Mouse (Mus musculus): Measurements from ENCODE around the gene Tpmt. TPM values are rescaled to one million over a fixed set of nuclear protein-coding genes. Genes with fewer than 3 reads are reported as not detected.

Tpmt gene
- 10 to 100 TPM in 1 of 2 experiments, 1 to 10 TPM in 1; 8.4 to 12.4 TPM for total RNA-seq (2021)
- long read RNA-seq, experiment 1, partial matches to known transcripts, result 1 of 15 reads
- long read RNA-seq, experiment 1, other reads (novel, unspliced or antisense), result 11 of 15 reads
- long read RNA-seq, experiment 2, partial matches to known transcripts, result 2 of 13 reads
- long read RNA-seq, experiment 2, other reads (novel, unspliced or antisense), result 10 of 13 reads

DNA sequence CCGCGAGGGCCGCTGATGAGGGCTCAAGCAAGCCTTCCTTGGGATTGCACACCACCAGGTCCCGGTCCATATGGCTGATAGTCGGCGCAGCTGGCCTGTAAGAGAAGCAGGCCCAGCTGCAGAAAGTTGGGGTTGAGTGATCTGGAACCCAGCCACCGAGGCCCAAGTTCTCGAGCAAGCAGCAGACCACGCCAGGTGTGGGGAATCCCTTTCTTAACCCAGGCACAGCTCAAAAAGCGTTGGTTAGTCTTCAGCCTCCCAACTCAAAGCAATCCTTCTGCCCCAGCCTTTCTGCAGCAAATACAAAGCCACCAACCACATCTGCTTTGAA, at the start of gene Tpmt:
Gene Tpmt (minus strand): TSS at position 121 of the 331 bp plus-strand sequence.
- no peak for DNase-seq (ENCODE audit: low spot score in 2 of 2)

DNA sequence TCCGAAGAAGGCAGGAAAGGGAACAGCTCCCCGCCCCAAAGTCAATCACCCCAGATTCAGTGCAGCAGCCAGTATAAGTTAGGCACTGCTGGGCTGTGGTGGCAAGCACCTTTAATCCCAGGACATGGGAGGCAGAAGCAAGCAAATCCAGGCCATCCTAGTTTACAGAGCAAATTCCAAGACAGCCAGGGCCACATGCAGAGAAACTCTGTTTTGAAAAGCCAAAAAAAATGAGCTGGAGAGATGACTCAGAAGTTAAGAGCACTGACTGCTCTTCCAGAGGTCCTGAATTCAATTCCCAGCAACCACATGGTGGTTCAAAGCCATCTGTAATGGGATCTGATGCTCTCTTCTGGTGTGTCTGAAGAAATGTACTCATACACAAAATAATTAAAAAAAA, 49.3 kb upstream of the Tpmt start:
- DNase-seq (ENCODE audit: low spot score in 2 of 2), result no peak

DNA sequence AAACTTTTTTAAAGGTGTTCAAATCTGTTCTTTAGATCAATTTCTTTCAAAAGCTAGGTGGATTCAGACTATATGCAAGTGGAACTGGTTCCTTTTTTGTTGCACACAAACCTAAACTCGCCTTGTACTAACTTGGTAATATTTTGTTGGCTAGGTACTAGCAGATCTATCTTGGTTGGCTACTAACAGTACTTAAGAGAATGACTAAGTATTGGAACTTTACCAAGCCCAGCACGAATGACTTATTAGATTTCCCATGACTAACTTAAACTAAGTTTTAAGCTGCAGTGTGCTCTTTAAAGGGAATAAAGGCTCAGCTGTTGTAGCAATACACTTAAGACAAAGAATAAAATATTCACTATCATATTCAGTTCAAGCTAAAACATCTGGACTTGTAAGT, 44.7 kb upstream of the Tpmt start:
- DNase-seq (ENCODE audit: low spot score in 2 of 2), result no peak

DNA sequence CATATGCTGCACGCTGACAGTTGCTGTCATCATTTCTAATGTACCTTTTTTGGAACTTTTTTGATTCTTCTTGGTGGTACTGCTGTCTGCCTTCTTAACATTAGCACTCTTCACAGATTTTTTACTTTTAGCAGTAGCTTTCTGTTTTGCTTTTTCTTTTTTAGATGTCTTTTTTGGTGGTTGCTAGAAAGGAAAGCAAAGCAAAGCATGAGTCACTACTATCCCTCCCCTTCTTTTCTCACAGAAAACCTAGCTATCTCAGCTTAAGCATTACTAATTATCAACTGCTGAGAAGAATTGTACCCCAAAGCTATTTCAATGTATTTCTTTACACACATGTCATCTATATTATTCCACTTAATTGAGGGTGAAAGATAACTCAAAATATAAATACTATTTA, 43.9 kb upstream of the Tpmt start:
- DNase-seq (ENCODE audit: low spot score in 2 of 2), result no peak

DNA sequence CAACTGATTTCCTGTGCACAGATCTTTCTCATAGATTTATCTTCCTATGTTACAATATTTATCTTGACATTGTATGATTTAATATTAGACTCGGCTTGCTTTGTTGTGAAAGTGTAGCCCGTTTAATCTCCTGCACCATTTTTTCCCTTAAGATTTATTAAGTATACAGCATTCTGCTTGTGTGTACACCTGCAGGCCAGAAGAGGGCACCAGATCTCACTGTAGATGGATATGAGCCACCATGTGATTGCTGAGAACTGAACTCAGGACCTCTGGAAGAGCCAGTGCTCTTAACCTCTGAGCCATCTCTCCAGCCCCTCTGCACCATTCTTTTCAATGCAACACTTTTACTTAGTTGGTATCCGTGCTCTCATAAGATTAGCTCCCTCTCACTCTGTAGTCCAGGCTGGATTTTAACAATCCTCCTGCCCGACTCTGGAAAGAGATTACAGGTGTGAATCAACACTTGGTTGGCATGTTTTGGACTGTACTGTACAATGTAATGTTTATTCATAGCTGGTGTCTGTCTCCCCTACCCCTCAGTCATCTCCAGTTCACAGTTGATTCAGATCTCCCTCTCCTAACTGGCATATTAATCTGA, 36.5 kb upstream of the Tpmt start:
- DNase-seq (ENCODE audit: low spot score in 2 of 2), result no peak

DNA sequence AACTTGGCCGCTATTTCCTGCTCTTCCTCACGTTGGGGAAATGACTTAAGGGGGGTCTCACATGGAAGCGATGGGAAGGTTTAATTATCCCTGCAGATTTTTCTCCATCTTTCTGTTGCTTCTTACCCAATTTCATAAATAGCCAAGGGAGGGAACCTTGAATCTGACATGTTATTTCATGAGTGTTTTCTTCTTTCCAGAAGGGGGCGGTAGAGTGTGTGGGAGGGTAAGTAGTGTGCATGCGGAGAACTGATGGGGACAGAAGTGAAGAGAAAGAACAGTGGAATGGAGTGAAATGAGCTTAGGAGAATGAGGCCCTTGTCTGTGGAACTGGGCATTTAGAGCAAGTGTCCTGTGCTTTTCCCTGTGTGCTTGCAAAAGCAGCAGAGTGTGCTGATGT, 34.3 kb upstream of the Tpmt start:
- DNase-seq (ENCODE audit: low spot score in 2 of 2), result no peak

DNA sequence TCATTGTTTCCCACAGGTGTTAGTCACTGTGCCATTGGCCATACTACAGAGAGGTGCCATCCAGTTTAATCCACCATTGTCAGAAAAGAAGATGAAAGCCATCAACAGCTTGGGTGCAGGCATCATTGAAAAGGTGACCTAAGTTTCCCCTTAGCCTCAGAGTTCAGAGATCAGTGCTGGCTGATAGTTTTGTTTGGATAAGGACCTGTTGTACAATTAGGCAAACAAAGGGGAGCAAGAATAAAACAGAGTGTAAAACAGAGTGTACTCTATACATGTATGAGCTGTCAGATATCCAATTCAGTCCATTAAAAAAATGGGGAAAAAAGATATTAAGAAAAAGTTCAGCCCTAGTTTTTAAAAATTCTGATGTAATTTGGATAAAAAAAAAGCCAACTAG, 32.8 kb upstream of the Tpmt start:
- DNase-seq (ENCODE audit: low spot score in 2 of 2), result no peak

DNA sequence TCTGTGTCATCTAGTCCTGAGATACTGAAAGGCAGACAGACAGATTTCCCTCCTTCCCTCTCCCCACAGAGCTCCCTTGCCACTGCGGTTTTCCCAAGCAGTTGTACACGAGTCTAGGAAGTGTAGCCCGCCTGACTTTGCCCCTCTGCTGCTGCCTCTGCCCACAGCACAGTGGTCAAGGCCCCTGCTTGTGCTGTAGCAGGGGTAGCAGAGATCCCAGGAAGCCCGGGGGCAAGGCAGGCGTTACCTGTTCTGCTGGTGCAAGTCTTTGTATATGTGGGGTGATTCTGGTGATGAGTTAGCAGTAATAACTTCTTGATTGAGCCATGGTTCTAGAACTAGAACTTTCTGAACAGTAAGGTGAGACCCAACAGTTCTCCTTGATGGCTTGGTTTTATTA, 31.6 kb upstream of the Tpmt start:
- DNase-seq (ENCODE audit: low spot score in 2 of 2), result no peak

DNA sequence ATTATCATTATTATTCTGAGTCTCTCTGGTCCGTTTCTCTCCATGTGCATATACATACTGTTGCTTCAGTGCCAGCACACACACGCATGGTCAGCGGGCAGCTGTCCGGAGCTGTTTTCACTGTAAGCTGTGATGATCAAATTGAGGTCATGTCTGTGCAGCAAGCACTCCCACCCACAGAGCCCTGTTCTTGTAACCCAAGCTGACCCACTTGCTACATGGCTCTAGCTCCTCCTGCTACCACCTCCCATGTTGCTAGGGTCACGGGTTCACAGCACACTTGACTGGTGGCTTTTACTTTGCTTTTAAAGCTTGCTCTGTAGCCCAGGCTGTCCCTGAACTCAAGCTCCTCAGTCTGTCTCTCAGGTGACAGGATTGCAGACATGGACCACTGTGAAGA, 27.9 kb upstream of the Tpmt start:
- no peak for DNase-seq (ENCODE audit: low spot score in 2 of 2)

DNA sequence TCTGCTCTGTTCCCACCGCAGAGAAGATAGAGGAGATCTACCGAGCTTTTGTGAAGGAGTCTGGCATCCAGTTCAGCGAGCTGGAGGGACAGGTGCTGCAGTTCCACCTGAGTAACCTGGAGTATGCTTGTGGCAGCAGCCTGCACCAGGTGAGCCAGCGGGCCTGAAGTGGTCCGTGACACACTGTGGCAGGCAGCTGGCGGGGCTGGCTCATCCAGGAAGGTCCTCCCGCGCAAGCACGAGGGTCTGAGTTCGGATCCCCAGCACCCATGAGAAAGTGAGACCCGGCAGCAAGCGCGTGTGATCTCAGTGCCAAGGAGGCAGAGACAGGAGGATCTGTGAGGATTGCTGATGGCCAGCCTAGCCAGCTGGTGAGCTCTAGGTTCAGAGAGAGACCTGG, 27.3 kb upstream of the Tpmt start:
- DNase-seq (ENCODE audit: low spot score in 2 of 2), result no peak

DNA sequence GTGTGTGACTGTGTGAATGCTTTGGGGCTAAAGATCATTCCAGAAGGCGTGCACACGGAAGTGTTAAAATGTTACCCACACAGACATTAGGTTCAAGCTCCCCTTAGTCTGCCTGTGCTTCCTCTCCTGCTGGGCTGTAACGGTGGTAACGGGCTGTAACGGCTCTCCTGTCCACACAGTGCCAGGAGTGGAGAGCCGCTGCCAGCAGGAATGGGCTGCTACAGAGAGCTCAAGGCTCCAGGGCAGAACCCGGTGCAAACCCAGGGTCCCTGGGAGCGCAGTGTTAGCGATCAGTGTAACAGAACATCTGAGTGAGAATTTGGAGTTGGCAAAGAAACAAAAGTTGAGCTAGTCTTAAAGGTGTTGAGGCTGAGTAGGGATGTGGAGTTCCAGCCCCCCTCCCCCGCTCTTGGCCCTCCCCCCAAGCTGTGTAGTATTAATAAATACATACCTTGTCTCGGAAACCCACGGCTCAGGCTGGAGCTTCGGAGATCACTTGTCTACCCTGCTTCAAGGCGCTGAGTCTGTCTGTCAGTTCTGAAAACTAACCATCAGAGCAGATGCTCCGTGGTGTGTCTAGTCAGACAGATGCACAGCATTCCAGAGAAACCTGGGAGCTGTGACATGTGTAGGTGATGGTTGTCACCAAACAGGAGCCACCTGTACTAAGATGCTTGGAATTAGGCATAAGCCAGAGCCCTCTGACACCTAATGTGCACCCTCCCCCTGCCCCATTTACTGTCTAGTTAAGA, 26.0 kb upstream of the Tpmt start:
- no peak for DNase-seq (ENCODE audit: low spot score in 2 of 2)

DNA sequence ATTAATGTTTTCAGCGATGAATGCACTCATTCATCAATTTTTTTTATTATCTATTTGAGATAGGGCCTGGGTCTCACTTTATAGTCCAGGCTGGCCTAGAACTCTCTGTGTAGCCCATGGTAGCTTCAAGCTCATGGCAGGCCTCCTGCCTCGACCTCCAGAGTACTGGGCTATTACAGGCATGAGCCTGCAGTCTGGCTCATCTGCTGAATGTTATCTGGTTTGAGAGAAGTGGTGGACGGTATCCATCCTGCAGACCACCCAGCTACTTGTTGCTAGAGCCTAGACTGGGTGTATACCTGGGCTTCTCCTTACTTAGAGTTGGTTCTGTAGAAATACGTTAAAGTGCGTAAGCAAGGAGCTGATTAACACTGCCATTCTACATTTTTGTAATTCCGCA, 22.5 kb upstream of the Tpmt start:
- DNase-seq (ENCODE audit: low spot score in 2 of 2), result no peak

DNA sequence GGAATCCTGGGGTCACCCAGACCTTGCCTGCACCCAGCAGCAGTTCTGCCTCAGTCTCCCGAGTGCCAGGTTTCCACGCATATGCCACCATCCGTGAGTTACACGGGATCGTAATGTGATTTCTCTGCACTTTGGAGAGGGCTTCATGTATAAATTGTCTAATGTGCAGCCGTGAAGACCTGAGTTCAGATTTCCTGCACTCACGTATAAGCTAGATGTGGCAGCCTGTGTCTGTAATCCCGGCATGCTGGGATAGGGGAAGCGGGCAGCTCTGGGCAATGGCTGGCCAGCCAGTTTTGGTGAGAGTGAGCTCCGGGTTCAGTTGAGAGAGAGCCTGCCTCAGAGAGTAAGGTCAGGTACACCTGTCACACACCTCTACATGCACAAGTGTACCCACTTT, 22.0 kb upstream of the Tpmt start:
- DNase-seq (ENCODE audit: low spot score in 2 of 2), result no peak

DNA sequence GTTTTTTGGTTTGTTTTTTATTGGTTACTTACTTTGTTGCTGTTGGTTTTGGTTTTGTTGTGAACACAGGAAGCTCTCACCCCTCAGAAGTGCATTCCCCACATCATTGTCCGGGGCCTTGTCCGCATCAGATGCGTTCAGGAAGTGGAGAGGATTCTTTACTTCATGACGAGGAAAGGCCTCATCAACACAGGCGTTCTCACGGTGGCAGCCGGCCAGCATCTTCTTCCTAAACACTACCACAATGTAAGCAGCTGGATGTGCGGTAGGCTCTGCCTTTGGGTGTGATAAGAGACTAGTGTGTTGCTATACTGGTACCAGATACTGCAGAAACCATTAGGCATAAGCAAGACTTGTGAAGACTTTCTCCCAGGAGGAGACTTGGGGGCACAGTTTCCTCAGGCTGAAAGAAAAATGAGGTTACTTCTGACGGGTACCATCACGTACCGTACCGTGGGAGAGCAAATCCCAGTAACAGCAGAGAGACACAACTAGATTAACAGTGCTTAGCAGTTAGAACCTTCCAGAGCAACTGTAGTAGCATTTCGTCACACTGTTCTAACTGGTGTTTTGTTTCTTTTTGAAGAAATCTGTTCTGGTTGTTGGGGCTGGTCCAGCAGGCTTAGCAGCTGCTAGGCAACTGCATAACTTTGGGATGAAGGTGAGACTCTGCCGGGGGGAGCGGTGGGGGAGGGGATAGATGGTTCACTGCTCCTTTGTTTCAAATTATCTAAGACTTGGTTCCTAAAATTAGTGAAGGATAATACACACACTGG, 19.6 kb upstream of the Tpmt start:
- DNase-seq (ENCODE audit: low spot score in 2 of 2), result no peak

DNA sequence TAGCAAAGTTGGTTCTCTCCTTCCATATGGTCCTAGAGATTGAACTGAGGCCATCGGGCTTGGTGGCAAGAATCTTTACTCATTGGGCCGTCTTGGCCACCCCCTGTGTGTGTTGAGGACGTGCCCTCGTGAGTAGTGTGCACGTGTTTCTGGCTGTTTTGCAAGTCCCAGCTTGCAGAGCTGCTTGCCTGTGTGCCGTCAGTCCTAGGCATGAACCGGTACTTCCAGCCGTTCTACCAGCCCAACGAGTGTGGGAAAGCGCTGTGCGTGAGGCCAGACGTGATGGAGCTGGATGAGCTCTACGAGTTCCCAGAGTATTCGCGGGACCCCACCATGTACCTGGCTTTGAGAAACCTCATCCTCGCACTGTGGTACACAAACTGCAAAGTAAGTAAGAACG, 18.2 kb upstream of the Tpmt start:
- no peak for DNase-seq (ENCODE audit: low spot score in 2 of 2)

DNA sequence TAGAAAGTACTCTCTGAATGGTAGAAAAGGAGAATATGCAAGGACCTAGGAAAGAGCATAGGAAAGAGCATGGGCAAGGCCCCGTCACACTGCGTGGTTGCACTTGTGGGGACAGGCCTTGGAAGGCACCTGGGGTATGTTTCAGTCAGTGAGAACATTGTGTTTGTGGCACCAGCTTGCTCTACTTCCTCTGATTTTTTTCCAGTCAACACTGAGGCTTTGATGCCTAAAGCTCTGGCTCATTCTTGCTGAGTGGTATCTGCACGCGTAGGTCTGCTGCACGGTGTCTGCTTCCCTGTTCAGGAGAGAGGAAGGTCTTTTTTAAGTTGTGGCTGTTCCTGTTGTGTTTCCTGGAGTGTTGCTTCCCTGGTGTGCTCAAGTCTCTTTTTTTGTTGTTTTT, 12.2 kb upstream of the Tpmt start:
- DNase-seq (ENCODE audit: low spot score in 2 of 2), result no peak

DNA sequence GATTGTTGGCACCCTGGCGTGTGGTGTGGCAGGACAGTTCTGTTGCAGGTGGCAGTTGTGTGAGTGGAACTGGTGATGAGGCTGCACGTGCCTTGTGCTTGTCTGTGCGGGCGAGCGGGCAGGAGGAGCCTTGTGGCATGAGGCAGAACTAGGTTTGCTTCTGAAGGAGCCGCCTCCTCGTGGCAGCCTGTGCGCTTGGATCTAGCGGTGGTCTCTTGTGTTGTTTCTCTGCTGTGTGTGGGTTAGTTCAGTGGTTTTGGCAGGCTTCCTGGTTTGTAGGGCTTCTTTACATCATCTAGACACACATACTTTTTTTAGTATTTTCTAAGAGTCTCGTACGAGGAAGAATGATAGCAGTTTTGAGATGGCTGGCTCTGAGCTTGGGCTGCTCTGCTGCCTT, 11.6 kb upstream of the Tpmt start:
- DNase-seq (ENCODE audit: low spot score in 2 of 2), result peak in 1 of 2 experiments; percentile 9

DNA sequence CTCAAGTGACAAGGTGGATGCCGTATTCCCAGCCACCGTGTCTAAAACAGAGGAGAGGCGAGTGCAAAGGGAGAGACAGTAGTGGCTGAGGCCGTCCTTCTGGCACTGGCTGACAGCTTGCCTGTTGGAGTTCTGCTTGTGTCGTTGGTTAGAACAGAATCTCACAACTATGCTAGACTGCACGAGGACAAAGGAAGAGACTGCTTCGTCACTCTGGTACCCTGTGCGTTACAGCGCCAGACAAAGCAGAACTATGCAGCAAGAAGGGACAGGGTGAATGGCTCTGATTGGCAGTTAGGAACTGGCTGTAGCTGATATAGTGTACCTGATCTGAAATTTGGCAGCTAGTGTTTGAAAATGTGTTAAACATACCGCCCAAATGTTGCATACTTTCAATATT, 9.4 kb upstream of the Tpmt start:
- no peak for DNase-seq (ENCODE audit: low spot score in 2 of 2)

DNA sequence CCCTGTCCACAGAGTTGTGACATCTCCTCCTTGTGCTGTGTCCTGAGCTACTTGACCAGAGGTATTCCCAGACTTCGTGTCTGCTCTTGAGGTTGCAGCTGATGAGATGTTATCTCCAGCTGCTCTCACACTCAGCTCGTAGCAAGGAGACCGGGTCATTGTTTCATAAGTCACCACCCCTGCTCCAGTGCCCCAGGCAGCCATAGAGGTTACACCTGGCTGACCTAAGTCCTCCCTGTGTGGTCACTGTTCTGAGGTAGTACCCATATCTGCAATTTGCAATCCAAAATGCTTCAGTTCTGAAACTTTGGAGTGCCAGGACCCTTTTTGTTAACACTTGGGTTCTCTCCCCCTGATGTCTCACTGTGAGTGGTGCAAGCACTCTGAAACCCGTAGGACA, 5.5 kb upstream of the Tpmt start:
- no peak for DNase-seq (ENCODE audit: low spot score in 2 of 2)

DNA sequence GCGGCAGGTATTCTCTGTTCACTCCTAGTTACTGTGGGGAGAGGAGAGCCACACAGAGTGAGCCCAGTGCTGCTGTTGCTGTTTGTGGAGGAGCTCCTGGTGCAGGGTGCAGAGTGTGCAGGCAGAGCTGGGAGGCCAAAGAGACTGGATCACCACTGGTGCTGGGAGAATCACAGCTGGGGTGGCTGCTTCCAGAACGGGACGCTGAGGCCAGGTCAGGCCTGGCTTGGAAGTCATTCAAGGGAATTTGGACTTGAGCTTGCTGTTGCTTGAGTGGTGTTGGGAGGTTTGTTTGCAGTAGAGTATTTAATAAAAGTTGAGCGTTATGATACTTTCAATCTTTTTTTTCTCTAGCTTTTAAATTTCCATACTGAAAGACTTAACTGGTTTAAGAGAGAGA, 3.5 kb upstream of the Tpmt start:
- no peak for DNase-seq (ENCODE audit: low spot score in 2 of 2)

DNA sequence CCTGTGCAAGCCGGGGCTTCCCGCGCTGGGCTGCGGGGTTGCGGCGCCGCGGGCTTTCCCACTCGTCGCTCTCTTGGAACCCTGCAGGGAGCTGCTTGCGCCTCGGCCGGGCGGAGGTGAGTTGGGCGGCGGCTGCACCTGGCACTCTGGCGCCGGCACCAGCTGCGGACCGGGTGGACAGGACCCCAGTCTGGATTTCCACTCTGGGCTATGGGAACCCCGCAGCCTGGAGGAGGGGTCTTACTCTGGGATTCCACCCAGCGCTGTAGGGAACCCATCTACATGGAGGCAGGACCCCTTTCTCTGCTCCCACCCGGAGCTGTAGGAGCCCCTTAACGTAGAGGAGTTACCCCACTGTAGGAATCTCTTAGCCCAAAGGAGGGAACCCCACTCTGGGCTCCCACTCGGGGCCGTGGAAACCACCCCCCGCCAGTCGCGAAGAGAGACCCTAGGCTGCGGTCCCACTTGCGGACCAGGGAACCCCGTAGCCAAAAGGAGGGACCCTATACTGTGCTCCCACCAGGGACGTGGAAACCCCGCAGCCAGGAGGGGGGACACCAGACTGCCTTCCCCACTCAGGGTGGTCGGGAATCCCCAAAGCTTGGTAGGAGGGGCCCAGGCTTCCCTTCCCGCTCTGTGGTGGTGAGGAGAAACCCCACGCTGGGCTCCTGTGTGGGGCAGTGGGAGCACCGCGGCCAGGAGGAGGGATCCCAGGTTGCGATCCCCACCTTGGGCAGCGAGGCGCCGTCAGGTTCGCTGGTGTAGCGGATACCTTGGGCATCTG, 512 bp downstream of the Tpmt start:
- DNase-seq (ENCODE audit: low spot score in 2 of 2), result peak in 1 of 2 experiments; percentile 12

Measured in layer of hippocampus, postnatal 14 days (tissue).